Mouse (Mus musculus) embryonic stem cell, embryonic (primary cell): ENCODE data around the gene Itgb2l.

Experiments used
- CTCF ChIA-PET, 4 experiments: fragments of 300-600 bp in 2 of 4; fragments of 350-600 bp in 2 of 4; sonication (Branson Sonifier 250); formaldehyde crosslinking; loops; one replicate each; lab custom pipeline; 2022; ENCODE audit warnings: inconsistent platforms in 2 of 4; lab: Charles Lee
- POLR2A ChIA-PET, 4 experiments: fragments of 300-600 bp in 2 of 4; fragments of 350-600 bp in 2 of 4; sonication (Branson Sonifier 250); formaldehyde crosslinking; loops; one replicate each; lab custom pipeline; 2022; ENCODE audit warnings: antibody characterized with exemption in 4 of 4, inconsistent platforms in 1 of 4; lab: Charles Lee

The Itgb2l gene

GRCm38 (mm10) chr16:96439682-96440081 lies 3.7 kb downstream of the Itgb2l start:
- CTCF ChIA-PET = no interaction called here

GRCm38 (mm10) chr16:96438946-96439345 lies 4.5 kb downstream of the Itgb2l start:
- POLR2A ChIA-PET = interaction anchor here in 1 of 4 experiments (1.1 kb wide), 1 partner anchor 10 kb away, joined by 3 read pairs; no protein-coding TSS in a partner anchor
- CTCF ChIA-PET = interaction anchor here in 1 of 4 experiments (1.0 kb wide), 1 partner anchor 72 kb away, joined by 3 read pairs; no protein-coding TSS in a partner anchor

More at GRCm38 (mm10) chr16:96439682-96440081, 3.7 kb downstream of the Itgb2l start:
- POLR2A ChIA-PET = interaction anchor here in 1 of 4 experiments (0.6 kb wide), 1 partner anchor 204 kb away, joined by 4 read pairs; the partner anchor contains the start of gene B3galt5

GRCm38 (mm10) chr16:96434024-96434785 lies 9.2 kb downstream of the Itgb2l start:
- CTCF ChIA-PET = no interaction called here
- POLR2A ChIA-PET = no interaction called here

- ChIA-PET POLR2A (no interaction called here), CTCF (no interaction called here)
Observed at GRCm38 (mm10) chr16:96433266-96433665, 10.2 kb downstream of the Itgb2l start.

- CTCF ChIA-PET = no interaction called here
- POLR2A ChIA-PET = interaction anchor here in 1 of 4 experiments (1.4 kb wide), 1 partner anchor 9 kb away, joined by 3 read pairs; no protein-coding TSS in a partner anchor
Observed at GRCm38 (mm10) chr16:96429046-96429445, 14.4 kb downstream of the Itgb2l start.

- ChIA-PET CTCF (no interaction called here), POLR2A (interaction anchor here in 1 of 4 experiments (0.5 kb wide), 1 partner anchor 18 kb away, joined by 3 read pairs; no protein-coding TSS in a partner anchor)
Observed at GRCm38 (mm10) chr16:96426671-96427070, 16.7 kb downstream of the Itgb2l start.

GRCm38 (mm10) chr16:96425044-96425443 lies 18.4 kb downstream of the Itgb2l start:
- ChIA-PET POLR2A (no interaction called here), CTCF (no interaction called here)

- ChIA-PET CTCF (no interaction called here), POLR2A (interaction anchor here in 3 of 4 experiments (0.7 to 1.6 kb wide), 3 partner anchors 11 to 1025 kb away, joined by 3 read pairs; no protein-coding TSS in a partner anchor)
Observed at GRCm38 (mm10) chr16:96408064-96408465, 35.4 kb downstream of the Itgb2l start.

- CTCF ChIA-PET = interaction anchor here in 1 of 4 experiments (0.7 kb wide), 1 partner anchor 9 kb away, joined by 4 read pairs; no protein-coding TSS in a partner anchor
- POLR2A ChIA-PET = interaction anchor here in 1 of 4 experiments (1.6 kb wide), 1 partner anchor 9 kb away, joined by 3 read pairs; no protein-coding TSS in a partner anchor
Observed at GRCm38 (mm10) chr16:96406312-96406711, 37.1 kb downstream of the Itgb2l start.

GRCm38 (mm10) chr16:96402294-96402693 lies 41.1 kb downstream of the Itgb2l start:
- POLR2A ChIA-PET = no interaction called here
- CTCF ChIA-PET = interaction anchor here in 1 of 4 experiments (1.1 kb wide), 1 partner anchor 61 kb away, joined by 3 read pairs; no protein-coding TSS in a partner anchor

- ChIA-PET POLR2A (interaction anchor here in 1 of 4 experiments (0.6 kb wide), 1 partner anchor 822 kb away, joined by 3 read pairs; no protein-coding TSS in a partner anchor), CTCF (no interaction called here)
Observed at GRCm38 (mm10) chr16:96400046-96400445, 43.4 kb downstream of the Itgb2l start.

GRCm38 (mm10) chr16:96398806-96399205 lies 44.6 kb downstream of the Itgb2l start:
- ChIA-PET POLR2A (no interaction called here), CTCF (no interaction called here)

GRCm38 (mm10) chr16:96396013-96396650 lies 47.3 kb downstream of the Itgb2l start:
- ChIA-PET POLR2A (no interaction called here), CTCF (interaction anchor here in 1 of 4 experiments (0.6 kb wide), 1 partner anchor 451 kb away, joined by 8 read pairs; no protein-coding TSS in a partner anchor)

- POLR2A ChIA-PET = no interaction called here
Observed at GRCm38 (mm10) chr16:96395516-96395915, 47.9 kb downstream of the Itgb2l start.

GRCm38 (mm10) chr16:96391070-96391469 lies 52.3 kb downstream of the Itgb2l start:
- CTCF ChIA-PET = no interaction called here
- POLR2A ChIA-PET = no interaction called here

More at GRCm38 (mm10) chr16:96395516-96395915, 47.9 kb downstream of the Itgb2l start:
- CTCF ChIA-PET = interaction anchor here in 1 of 4 experiments (0.6 kb wide), 1 partner anchor 450 kb away, joined by 8 read pairs; no protein-coding TSS in a partner anchor

- CTCF ChIA-PET = interaction anchor here in 1 of 4 experiments (0.5 kb wide), 1 partner anchor 924 kb away, joined by 5 read pairs; no protein-coding TSS in a partner anchor
- POLR2A ChIA-PET = no interaction called here
Observed at GRCm38 (mm10) chr16:96388481-96388880, 54.9 kb downstream of the Itgb2l start.

- ChIA-PET POLR2A (no interaction called here), CTCF (no interaction called here)
Observed at GRCm38 (mm10) chr16:96387685-96388371, 55.6 kb downstream of the Itgb2l start.

GRCm38 (mm10) chr16:96384741-96385140 lies 58.7 kb downstream of the Itgb2l start:
- POLR2A ChIA-PET = no interaction called here
- CTCF ChIA-PET = interaction anchor here in 1 of 4 experiments (0.6 to 0.7 kb wide), 2 partner anchors 257 to 709 kb away, joined by 4 to 5 read pairs; no protein-coding TSS in a partner anchor
